Mouse (Mus musculus) heart, adult 2 months (tissue): ENCODE measurements at regions not wholly inside any gene's neighbourhood (a gene's known extent, or its start where the extent isn't known, plus 50 kb on each side); places are given as distances from the start of the nearest gene placed in this dataset.

ENCODE experiments used
- DNase-seq, 2 experiments: peaks; one replicate each; pipeline ENCODE4 v3.0.0; 2021
- H3K27ac ChIP-seq: fragments of 200-600 bp; 2 replicates; pipeline ENCODE4 v1.8.1; 2022
- H3K27me3 ChIP-seq: fragments of 200-500 bp; 2 replicates; pipeline ENCODE4 v1.6.1; 2012; ENCODE audit warnings: mild to moderate bottlenecking, low read length, inconsistent platforms, mixed read lengths; ENCODE audit not compliant: control insufficient read depth, insufficient read depth
- H3K36me3 ChIP-seq: fragments of 200-500 bp; 2 replicates; pipeline ENCODE4 v1.6.1; 2012; ENCODE audit warnings: low read length, inconsistent platforms; ENCODE audit not compliant: control insufficient read depth, insufficient read depth
- H3K4me1 ChIP-seq: fragments of 200-500 bp; 2 replicates; pipeline ENCODE4 v1.6.1; 2011; ENCODE audit warnings: low read length; ENCODE audit not compliant: control insufficient read depth, insufficient read depth
- H3K4me3 ChIP-seq: fragments of 200-600 bp; 2 replicates; pipeline ENCODE4 v1.8.1; 2022
- H3K79me2 ChIP-seq: fragments of 200-500 bp; replicated peaks from 2 replicates; pipeline ENCODE4 v1.6.1; 2012; ENCODE audit warnings: mild to moderate bottlenecking, inconsistent platforms, low read length, moderate library complexity, mixed read lengths; ENCODE audit not compliant: control insufficient read depth, insufficient read depth
- H3K9ac ChIP-seq: fragments of 200-500 bp; 2 replicates; pipeline ENCODE4 v1.6.1; 2012; ENCODE audit warnings: low read depth, mild to moderate bottlenecking, control low read depth, inconsistent platforms, low read length, mixed read lengths
- CTCF ChIP-seq: fragments of 200-600 bp; IDR thresholded peaks from 2 replicates; pipeline ENCODE4 v1.8.1; 2022; ENCODE audit warnings: antibody characterized with exemption, mild to moderate bottlenecking, moderate library complexity
- EP300 ChIP-seq: fragments of 200-500 bp; IDR thresholded peaks from 2 replicates; pipeline ENCODE4 v1.6.1; 2011; ENCODE audit warnings: low read depth, low read length, control low read depth; ENCODE audit not compliant: insufficient read depth
- POLR2A ChIP-seq: fragments of 200-500 bp; IDR thresholded peaks from 2 replicates; pipeline ENCODE4 v1.6.1; 2011; ENCODE audit warnings: mild to moderate bottlenecking, low read depth, low read length, control low read depth; ENCODE audit not compliant: insufficient read depth
- WGBS: fragments of 180-500 bp; shearing (Covaris S2); methylation state at CpG from one replicate; pipeline ENCODE4 v1.1.7; 2018; 5-methylcytosine and 5-hydroxymethylcytosine counted together
- intact Hi-C: fragments of 180-260 bp; cut with DNase I; formaldehyde crosslinking; loops from one replicate; pipeline ENCODE4 v1.15.1; 2025

GRCm38 (mm10) chr3:39109756-39110392 lies 223.1 kb downstream of the Fat4 start:
- no peak for TF ChIP-seq POLR2A
- TF ChIP-seq EP300 = no peak
- no peak for TF ChIP-seq CTCF
- Histone ChIP-seq H3K4me3 (no peak overlapping the region), H3K79me2 (no peaks in the 10 kb centered on the region), H3K27ac (no peak overlapping the region), H3K9ac (no peak overlapping the region), H3K4me1 (no peaks in the 10 kb centered on the region), H3K27me3 (no peaks in the 10 kb centered on the region), H3K36me3 (no peaks in the 10 kb centered on the region)
- DNase-seq = no peak
- intact Hi-C loops = no loop called here
- WGBS = 72% methylated on average over 5 of the region's 5 CpGs

GRCm38 (mm10) chr3:39114056-39114455 lies 227.3 kb downstream of the Fat4 start:
- WGBS = 62% methylated on average over 3 of the region's 3 CpGs
- no peaks in the 10 kb centered on the region for H3K79me2 ChIP-seq
- no peaks in the 10 kb centered on the region for H3K27me3 ChIP-seq

GRCm38 (mm10) chr3:39114826-39115225 lies 228.1 kb downstream of the Fat4 start:
- H3K9ac ChIP-seq = no peak overlapping the region
- intact Hi-C loops = no loop called here
- WGBS = 94% methylated on average over 3 of the region's 3 CpGs
- no peaks in the 10 kb centered on the region for H3K79me2 ChIP-seq
- H3K4me1 ChIP-seq = no peaks in the 10 kb centered on the region
- no peak for DNase-seq
- no peak overlapping the region for H3K27ac ChIP-seq
- TF ChIP-seq CTCF (no peak), POLR2A (no peak)
- no peaks in the 10 kb centered on the region for H3K36me3 ChIP-seq
- H3K27me3 ChIP-seq = no peaks in the 10 kb centered on the region
- no peak overlapping the region for H3K4me3 ChIP-seq

More at GRCm38 (mm10) chr3:39114056-39114455, 227.3 kb downstream of the Fat4 start:
- Histone ChIP-seq H3K36me3 (no peaks in the 10 kb centered on the region), H3K4me1 (no peaks in the 10 kb centered on the region), H3K4me3 (no peak overlapping the region), H3K27ac (no peak overlapping the region), H3K9ac (no peak overlapping the region)
- DNase-seq = no peak
- intact Hi-C loops = no loop called here
- no peak for TF ChIP-seq POLR2A
- TF ChIP-seq EP300 = no peak
- TF ChIP-seq CTCF = no peak

- no peak for DNase-seq
- no peak overlapping the region for H3K4me3 ChIP-seq
- H3K9ac ChIP-seq = no peak overlapping the region
- no peaks in the 10 kb centered on the region for H3K79me2 ChIP-seq
- no peaks in the 10 kb centered on the region for H3K27me3 ChIP-seq
- intact Hi-C loops = no loop called here
- 53% methylated on average over 1 of the region's 1 CpGs for WGBS
- no peak overlapping the region for H3K27ac ChIP-seq
- TF ChIP-seq CTCF = no peak
- no peak for TF ChIP-seq EP300
- no peak for TF ChIP-seq POLR2A
- no peaks in the 10 kb centered on the region for H3K36me3 ChIP-seq
- no peaks in the 10 kb centered on the region for H3K4me1 ChIP-seq
Measured at GRCm38 (mm10) chr3:39115441-39115840, 228.7 kb downstream of the Fat4 start.

- intact Hi-C loops = no loop called here
- Histone ChIP-seq H3K27ac (no peak overlapping the region), H3K9ac (no peak overlapping the region), H3K4me1 (no peaks in the 10 kb centered on the region), H3K79me2 (no peaks in the 10 kb centered on the region), H3K36me3 (no peaks in the 10 kb centered on the region), H3K4me3 (no peak overlapping the region), H3K27me3 (no peaks in the 10 kb centered on the region)
- WGBS = 83% methylated on average over 1 of the region's 1 CpGs
- no peak for DNase-seq
- TF ChIP-seq CTCF (no peak), EP300 (no peak), POLR2A (no peak)
Measured at GRCm38 (mm10) chr3:39122250-39122649, 235.5 kb downstream of the Fat4 start.

GRCm38 (mm10) chr3:39130532-39130931 lies 243.8 kb downstream of the Fat4 start:
- H3K4me1 ChIP-seq = no peaks in the 10 kb centered on the region; the same call in 1 of the 2 replicates
- H3K27ac ChIP-seq = no peak overlapping the region
- H3K27me3 ChIP-seq = no peaks in the 10 kb centered on the region
- no peaks in the 10 kb centered on the region for H3K36me3 ChIP-seq
- no peak for TF ChIP-seq CTCF
- TF ChIP-seq EP300 = no peak
- TF ChIP-seq POLR2A = no peak
- H3K9ac ChIP-seq = no peak overlapping the region
- no peak overlapping the region for H3K4me3 ChIP-seq
- intact Hi-C loops = no loop called here
- no peaks in the 10 kb centered on the region for H3K79me2 ChIP-seq
- WGBS = 77% methylated on average over 3 of the region's 3 CpGs
- no peak for DNase-seq
